Mouse (Mus musculus) heart, embryonic 12.5 days (tissue): ENCODE results near the gene Olfr374. TPM values are rescaled to one million over a fixed set of nuclear protein-coding genes. Genes with fewer than 3 reads are reported as not detected.
"Not testable (repeated sequence)": the region's sequence is repeated elsewhere in the genome, so short reads cannot be mapped to it uniquely, and the experiment has no call there.

Source experiments
- ATAC-seq: fragments of 200-750 bp; cut with Nextera tagmentation; 2 replicates; pipeline ENCODE4 v1.8.0; 2017; ENCODE audit warnings: moderate TSS enrichment, moderate library complexity; ENCODE audit not compliant: insufficient number of reproducible peaks, low FRiP score
- H3K27ac ChIP-seq: fragments of 300-500 bp; sonication (generic); 2 replicates; pipeline ENCODE4 v1.5.1; 2016; ENCODE audit warnings: mild to moderate bottlenecking, moderate library complexity; ENCODE audit not compliant: poor library complexity, severe bottlenecking
- H3K27me3 ChIP-seq: fragments of 300-500 bp; sonication (generic); replicated peaks from 2 replicates; pipeline ENCODE4 v1.6.1; 2016; ENCODE audit warnings: mild to moderate bottlenecking, moderate library complexity
- H3K36me3 ChIP-seq: fragments of 300-500 bp; sonication (generic); 2 replicates; pipeline ENCODE4 v1.6.1; 2016; ENCODE audit warnings: mild to moderate bottlenecking, moderate library complexity
- H3K4me1 ChIP-seq: fragments of 300-500 bp; sonication (generic); replicated peaks from 2 replicates; pipeline ENCODE4 v1.6.1; 2016; ENCODE audit warnings: mild to moderate bottlenecking
- H3K4me2 ChIP-seq: fragments of 300-500 bp; sonication (generic); 2 replicates; pipeline ENCODE4 v1.6.1; 2016; ENCODE audit warnings: mild to moderate bottlenecking, moderate library complexity
- H3K4me3 ChIP-seq: fragments of 300-500 bp; sonication (generic); 2 replicates; pipeline ENCODE4 v1.5.1; 2016; ENCODE audit warnings: mild to moderate bottlenecking
- H3K9ac ChIP-seq: fragments of 300-500 bp; sonication (generic); 2 replicates; pipeline ENCODE4 v1.6.1; 2016; ENCODE audit warnings: mild to moderate bottlenecking, moderate library complexity
- H3K9me3 ChIP-seq: fragments of 300-500 bp; sonication (generic); replicated peaks from 2 replicates; pipeline ENCODE4 v1.6.1; 2016; ENCODE audit warnings: mild to moderate bottlenecking, moderate library complexity
- WGBS: fragments of 180-500 bp; shearing (Covaris S2); methylation state at CpG from one replicate; pipeline ENCODE4 v1.1.7; 2016; 5-methylcytosine and 5-hydroxymethylcytosine counted together
- polyA plus RNA-seq: library from polyadenylated mRNA; unstranded; fragments of >200 nt; fragmentation: Nextera tagmentation; extraction: Ambion mirVana; gene quantifications from 2 replicates; pipeline ENCODE4 v1.2.1, GENCODE M21; 2016

The Olfr374 gene
- polyA plus RNA-seq, 1 experiment from 2014 or later: 0.14 TPM

GRCm38 (mm10) chr8:72118616-72119015 is 11.8 kb downstream of the Olfr374 start:
- Histone ChIP-seq H3K27ac (no peak overlapping the region), H3K9me3 (no peaks in the 10 kb centered on the region), H3K9ac (no peak overlapping the region), H3K4me3 (no peak overlapping the region), H3K4me2 (no peak overlapping the region), H3K4me1 (no peaks in the 10 kb centered on the region), H3K27me3 (no peaks in the 10 kb centered on the region), H3K36me3 (no peaks in the 10 kb centered on the region)
- 42% methylated on average over 4 of the region's 4 CpGs for WGBS
- no peak for ATAC-seq

- not testable (repeated sequence) for H3K27ac ChIP-seq, H3K4me2 ChIP-seq, H3K4me1 ChIP-seq, H3K9me3 ChIP-seq, H3K9ac ChIP-seq, H3K27me3 ChIP-seq, H3K4me3 ChIP-seq, ATAC-seq, H3K36me3 ChIP-seq
- WGBS: 63% methylated on average over 3 of the region's 3 CpGs
These were observed 14.6 kb downstream of the Olfr374 start for GRCm38 (mm10) chr8:72121486-72121885.

- Histone ChIP-seq H3K4me1 (no peaks in the 10 kb centered on the region), H3K9ac (no peak overlapping the region), H3K9me3 (peaks cover 6% of the 10 kb centered on the region; the same call in 1 of the 2 replicates), H3K4me2 (no peak overlapping the region), H3K36me3 (no peaks in the 10 kb centered on the region), H3K4me3 (no peak overlapping the region), H3K27ac (no peak overlapping the region), H3K27me3 (no peaks in the 10 kb centered on the region)
- ATAC-seq: no peak
- 84% methylated on average over 1 of the region's 1 CpGs for WGBS
These were observed 15.2 kb downstream of the Olfr374 start for GRCm38 (mm10) chr8:72121997-72122396.

- H3K27me3 ChIP-seq: no peaks in the 10 kb centered on the region
- H3K36me3 ChIP-seq: no peaks in the 10 kb centered on the region
- H3K9ac ChIP-seq: no peak overlapping the region
- ATAC-seq: no peak
- peaks cover 2% of the 10 kb centered on the region for H3K4me1 ChIP-seq
- no peak overlapping the region for H3K4me2 ChIP-seq
- 79% methylated on average over 1 of the region's 1 CpGs for WGBS
- H3K9me3 ChIP-seq: peaks cover 6% of the 10 kb centered on the region; the same call in 1 of the 2 replicates
- H3K27ac ChIP-seq: no peak overlapping the region
- H3K4me3 ChIP-seq: no peak overlapping the region
These were observed 21.0 kb downstream of the Olfr374 start for GRCm38 (mm10) chr8:72127834-72128233.

- 71% methylated on average over 2 of the region's 2 CpGs for WGBS
- H3K27ac ChIP-seq: peak overlapping the region; percentile 64; the same call in 1 of the 2 replicates
- peaks cover 14% of the 10 kb centered on the region for H3K4me1 ChIP-seq
- no peaks in the 10 kb centered on the region for H3K27me3 ChIP-seq
- H3K9ac ChIP-seq: no peak overlapping the region
- no peaks in the 10 kb centered on the region for H3K36me3 ChIP-seq
- H3K4me3 ChIP-seq: no peak overlapping the region
- H3K9me3 ChIP-seq: no peaks in the 10 kb centered on the region
- no peak for ATAC-seq
- H3K4me2 ChIP-seq: no peak overlapping the region
These were observed 24.4 kb downstream of the Olfr374 start for GRCm38 (mm10) chr8:72131251-72131650.

- Histone ChIP-seq H3K27me3 (no peaks in the 10 kb centered on the region), H3K27ac (peak overlapping the region; percentile 64; the same call in 1 of the 2 replicates), H3K4me2 (no peak overlapping the region), H3K9me3 (no peaks in the 10 kb centered on the region), H3K4me1 (peaks cover 15% of the 10 kb centered on the region), H3K4me3 (no peak overlapping the region), H3K9ac (no peak overlapping the region), H3K36me3 (no peaks in the 10 kb centered on the region)
- 83% methylated on average over 2 of the region's 2 CpGs for WGBS
- ATAC-seq: no peak
These were observed 25.1 kb downstream of the Olfr374 start for GRCm38 (mm10) chr8:72131901-72132300.

- Histone ChIP-seq H3K4me2 (no peak overlapping the region), H3K4me3 (no peak overlapping the region), H3K9ac (no peak overlapping the region), H3K4me1 (peaks cover 18% of the 10 kb centered on the region), H3K27me3 (no peaks in the 10 kb centered on the region), H3K9me3 (no peaks in the 10 kb centered on the region), H3K36me3 (no peaks in the 10 kb centered on the region), H3K27ac (no peak overlapping the region)
- 75% methylated on average over 1 of the region's 1 CpGs for WGBS
- no peak for ATAC-seq
These were observed 25.6 kb downstream of the Olfr374 start for GRCm38 (mm10) chr8:72132417-72132816.

- peaks cover 23% of the 10 kb centered on the region for H3K4me1 ChIP-seq
- 0 out of 2 replicates have a peak, but pooled peaks cover 2% of the 10 kb centered on the region for H3K36me3 ChIP-seq
- H3K9me3 ChIP-seq: no peaks in the 10 kb centered on the region
- 50% methylated on average over 1 of the region's 1 CpGs for WGBS
- peak overlapping the region; percentile 45 for H3K27ac ChIP-seq
- H3K27me3 ChIP-seq: no peaks in the 10 kb centered on the region
- H3K9ac ChIP-seq: no peak overlapping the region
- ATAC-seq: no peak
- no peak overlapping the region for H3K4me3 ChIP-seq
- H3K4me2 ChIP-seq: no peak overlapping the region
These were observed 26.1 kb downstream of the Olfr374 start for GRCm38 (mm10) chr8:72132891-72133290.

- Histone ChIP-seq H3K36me3 (peaks cover 8% of the 10 kb centered on the region), H3K27me3 (no peaks in the 10 kb centered on the region), H3K4me3 (no peak overlapping the region), H3K4me1 (peaks cover 27% of the 10 kb centered on the region), H3K27ac (peak overlapping the region; percentile 45), H3K9me3 (no peaks in the 10 kb centered on the region), H3K4me2 (no peak overlapping the region), H3K9ac (no peak overlapping the region)
- 3% methylated on average over 1 of the region's 1 CpGs for WGBS
- peak; percentile 20; the same call in 1 of the 2 replicates for ATAC-seq
These were observed 26.7 kb downstream of the Olfr374 start for GRCm38 (mm10) chr8:72133507-72133906.

GRCm38 (mm10) chr8:72134756-72135445 is 28.1 kb downstream of the Olfr374 start, which contains the start of gene Tpm4:
Gene Tpm4 (plus strand): TSS chr8:72134975.
- peak; percentile 86 for ATAC-seq
- under 1% methylated on average over 43 of the region's 49 CpGs for WGBS
- Histone ChIP-seq H3K4me1 (peaks cover 27% of the 10 kb centered on the region), H3K27me3 (no peaks in the 10 kb centered on the region), H3K4me2 (peak within 1 kb of the TSS; percentile 85), H3K4me3 (peak within 1 kb of the TSS; percentile 91), H3K36me3 (peaks cover 22% of the 10 kb centered on the region), H3K9ac (peak within 1 kb of the TSS; percentile 97), H3K27ac (peak within 1 kb of the TSS; percentile 99), H3K9me3 (no peaks in the 10 kb centered on the region)

- H3K36me3 ChIP-seq: peaks cover 30% of the 10 kb centered on the region
- no peaks in the 10 kb centered on the region for H3K27me3 ChIP-seq
- peak overlapping the region; percentile 97 for H3K9ac ChIP-seq
- H3K4me3 ChIP-seq: peak overlapping the region; percentile 91
- H3K4me2 ChIP-seq: peak overlapping the region; percentile 85
- under 1% methylated on average over 62 of the region's 62 CpGs for WGBS
- peak; percentile 74 for ATAC-seq
- peak overlapping the region; percentile 99 for H3K27ac ChIP-seq
- H3K9me3 ChIP-seq: no peaks in the 10 kb centered on the region
- H3K4me1 ChIP-seq: peaks cover 33% of the 10 kb centered on the region
These were observed 28.8 kb downstream of the Olfr374 start for GRCm38 (mm10) chr8:72135446-72136301.
